Mouse (Mus musculus) hindbrain, embryonic 10.5 days (tissue): ENCODE results near the gene Dnajc5. TPM values are rescaled to one million over a fixed set of nuclear protein-coding genes. Genes with fewer than 3 reads are reported as not detected.
A peak's percentile ranks its signal among the peaks of the same experiment; 100 is the strongest.

Experiments
- DNase-seq: peaks from one replicate; pipeline ENCODE4 v3.0.0-alpha.2; 2017; ENCODE audit warnings: low spot score
- H3K27ac ChIP-seq: fragments of 300-500 bp; sonication (generic); 2 replicates; pipeline ENCODE4 v1.5.1; 2016; ENCODE audit warnings: mild to moderate bottlenecking, moderate library complexity
- H3K27me3 ChIP-seq: fragments of 300-500 bp; sonication (generic); 2 replicates; pipeline ENCODE4 v1.6.1; 2016; ENCODE audit warnings: mild to moderate bottlenecking; ENCODE audit not compliant: poor library complexity, insufficient read depth, severe bottlenecking
- H3K36me3 ChIP-seq: fragments of 300-500 bp; sonication (generic); 2 replicates; pipeline ENCODE4 v1.6.1; 2016; ENCODE audit warnings: mild to moderate bottlenecking, moderate library complexity
- H3K4me1 ChIP-seq: fragments of 300-500 bp; sonication (generic); replicated peaks from 2 replicates; pipeline ENCODE4 v1.6.1; 2016; ENCODE audit warnings: mild to moderate bottlenecking
- H3K4me3 ChIP-seq: fragments of 300-500 bp; sonication (generic); 2 replicates; pipeline ENCODE4 v1.5.1; 2016; ENCODE audit warnings: mild to moderate bottlenecking, moderate library complexity
- H3K9me3 ChIP-seq: fragments of 300-500 bp; sonication (generic); 2 replicates; pipeline ENCODE4 v1.6.1; 2016; ENCODE audit warnings: mild to moderate bottlenecking, moderate library complexity
- WGBS: fragments of 180-500 bp; shearing (Covaris S2); methylation state at CpG from one replicate; pipeline ENCODE4 v1.1.7; 2016; 5-methylcytosine and 5-hydroxymethylcytosine counted together
- polyA plus RNA-seq: library from polyadenylated mRNA; unstranded; fragments of >200 nt; fragmentation: Nextera tagmentation; extraction: Ambion mirVana; gene quantifications from 2 replicates; pipeline ENCODE4 v1.2.1, GENCODE M21; 2016

The Dnajc5 gene
- polyA plus RNA-seq, 1 experiment from 2014 or later: 108 TPM

DNA sequence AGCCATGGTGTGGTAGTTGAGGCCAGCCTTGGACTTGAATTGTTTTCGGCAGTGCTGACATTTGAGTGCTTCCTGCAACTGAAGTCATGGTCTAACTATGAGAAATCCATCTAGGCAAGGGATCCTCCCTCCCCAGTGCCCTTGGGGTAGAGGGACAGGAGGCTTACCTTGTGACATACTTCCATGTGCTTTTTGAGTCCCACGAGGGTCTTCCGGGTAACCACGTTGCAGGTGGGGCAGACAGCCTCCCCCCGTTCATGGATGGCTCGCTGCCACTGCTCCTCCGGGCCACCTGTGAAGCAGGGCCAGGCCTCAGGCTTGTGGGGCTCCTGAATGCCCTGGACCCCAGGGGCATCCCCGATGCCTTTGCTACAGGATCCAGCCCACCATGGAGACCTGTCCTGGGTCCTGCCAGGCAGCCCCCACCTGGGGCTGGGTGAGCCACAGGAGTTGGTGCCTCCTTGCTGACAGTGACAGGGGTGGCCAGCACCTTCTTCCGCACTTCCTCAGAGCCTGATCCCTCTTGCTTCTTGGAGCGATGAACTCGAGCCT, 68.0 kb downstream of the Dnajc5 start:
- no peaks in the 10 kb centered on the region for H3K27me3 ChIP-seq
- H3K36me3 ChIP-seq: peaks cover 75% of the 10 kb centered on the region
- H3K27ac ChIP-seq: no peak overlapping the region
- 92% methylated on average over 11 of the region's 11 CpGs for WGBS
- peaks cover 27% of the 10 kb centered on the region for H3K4me1 ChIP-seq
- no peaks in the 10 kb centered on the region for H3K9me3 ChIP-seq
- no peak overlapping the region for H3K4me3 ChIP-seq
- DNase-seq: no peak

- H3K36me3 ChIP-seq: peaks cover 67% of the 10 kb centered on the region
- peaks cover 29% of the 10 kb centered on the region for H3K4me1 ChIP-seq
- no peak for DNase-seq
- WGBS: 93% methylated on average over 10 of the region's 10 CpGs
- no peak overlapping the region for H3K4me3 ChIP-seq
- no peaks in the 10 kb centered on the region for H3K9me3 ChIP-seq
- H3K27ac ChIP-seq: no peak overlapping the region
- no peaks in the 10 kb centered on the region for H3K27me3 ChIP-seq
Measured at GRCm38 (mm10) chr2:181589011-181589731, 68.9 kb downstream of the Dnajc5 start.

DNA sequence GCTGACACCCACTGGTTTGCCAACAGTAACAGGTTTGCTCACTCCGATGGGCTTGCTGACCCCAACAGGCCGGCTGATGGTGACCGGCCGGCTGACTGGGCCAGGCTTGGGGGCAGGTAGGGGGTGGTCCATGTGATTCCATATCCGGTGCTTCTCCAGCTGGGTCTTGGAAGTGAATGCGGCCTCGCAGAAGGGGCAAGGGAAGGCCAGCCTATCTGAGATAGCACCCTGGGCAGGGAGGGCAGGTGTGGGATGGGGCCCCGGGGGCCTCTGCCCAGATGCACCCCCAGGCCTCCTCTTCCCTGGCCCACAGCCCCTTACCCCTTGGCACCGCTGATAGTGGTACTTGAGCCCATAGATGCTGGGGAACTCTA, 69.4 kb downstream of the Dnajc5 start:
- H3K4me3 ChIP-seq: no peak overlapping the region
- peaks cover 62% of the 10 kb centered on the region for H3K36me3 ChIP-seq
- no peaks in the 10 kb centered on the region for H3K9me3 ChIP-seq
- WGBS: 97% methylated on average over 9 of the region's 9 CpGs
- DNase-seq: no peak
- H3K4me1 ChIP-seq: peaks cover 29% of the 10 kb centered on the region
- H3K27me3 ChIP-seq: no peaks in the 10 kb centered on the region
- H3K27ac ChIP-seq: no peak overlapping the region

DNA sequence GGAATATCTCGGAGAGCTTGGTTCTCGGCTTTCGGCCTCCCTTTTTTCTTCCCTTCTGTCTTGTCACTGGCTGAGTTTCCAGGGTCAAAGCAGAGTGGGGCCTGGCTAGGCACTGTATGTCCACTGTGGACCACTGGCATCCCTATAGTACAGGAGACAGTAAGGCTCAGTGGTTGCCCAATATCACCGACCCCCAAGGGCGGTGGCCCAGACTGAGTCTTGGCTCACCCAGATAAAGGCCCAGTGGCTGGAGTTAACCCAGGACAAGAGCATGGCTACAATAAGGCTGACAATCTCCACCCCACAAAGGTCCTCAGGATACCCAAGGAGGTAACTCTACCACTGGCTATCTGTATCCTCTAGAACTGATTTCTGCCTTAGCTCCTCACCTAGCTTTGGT, 70.2 kb downstream of the Dnajc5 start:
- no peak overlapping the region for H3K4me3 ChIP-seq
- no peak overlapping the region for H3K27ac ChIP-seq
- no peak for DNase-seq
- no peaks in the 10 kb centered on the region for H3K27me3 ChIP-seq
- peaks cover 29% of the 10 kb centered on the region for H3K4me1 ChIP-seq
- peaks cover 58% of the 10 kb centered on the region for H3K36me3 ChIP-seq
- no peaks in the 10 kb centered on the region for H3K9me3 ChIP-seq
- 94% methylated on average over 5 of the region's 5 CpGs for whole genome bisulfite sequencing

DNA sequence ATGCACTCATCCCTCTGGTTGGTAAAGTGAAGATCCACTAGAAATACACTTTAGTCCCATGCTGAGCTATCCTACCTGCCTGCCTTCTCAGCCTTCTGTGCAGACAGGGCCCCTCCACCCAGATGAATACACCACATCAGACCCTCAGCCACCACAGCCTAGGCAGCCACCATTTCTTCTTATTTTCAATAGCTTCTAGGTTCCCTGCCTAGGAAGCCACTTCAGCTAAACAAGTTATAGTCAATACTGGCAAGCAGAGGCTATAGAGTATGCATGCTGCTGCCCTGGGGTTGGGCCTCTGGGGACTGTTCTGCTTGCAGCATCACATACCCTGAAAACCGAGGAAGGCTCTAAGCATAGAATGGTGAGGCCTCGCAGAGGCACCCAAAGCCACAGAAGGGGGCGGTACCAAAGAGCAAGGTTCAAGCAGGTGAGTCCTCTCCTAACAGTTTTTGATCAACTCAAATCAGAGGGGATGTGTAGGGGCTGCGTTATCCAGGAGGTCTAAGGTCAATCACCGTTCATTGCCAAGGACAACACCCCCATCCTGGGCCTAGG, 71.3 kb downstream of the Dnajc5 start, which contains the start of gene Prpf6:
Gene Prpf6 (plus strand): TSS at position 341 of the 558 bp plus-strand sequence.
- H3K4me1 ChIP-seq: peaks cover 29% of the 10 kb centered on the region
- peak within 1 kb of the TSS; percentile 96 for H3K27ac ChIP-seq
- H3K27me3 ChIP-seq: no peaks in the 10 kb centered on the region
- peak within 1 kb of the TSS; percentile 88 for H3K4me3 ChIP-seq
- H3K36me3 ChIP-seq: peaks cover 58% of the 10 kb centered on the region
- DNase-seq: no peak
- no peaks in the 10 kb centered on the region for H3K9me3 ChIP-seq
- 13% methylated on average over 5 of the region's 5 CpGs for WGBS

GRCm38 (mm10) chr2:181592231-181593041, 72.2 kb downstream of the Dnajc5 start, which contains the start of gene Zfp512b:
Gene Zfp512b (minus strand): TSS chr2:181592803.
- WGBS: under 1% methylated on average over 97 of the region's 97 CpGs
- peaks cover 50% of the 10 kb centered on the region for H3K36me3 ChIP-seq
- peak within 1 kb of the TSS; percentile 96 for H3K27ac ChIP-seq
- peak within 1 kb of the TSS; percentile 88 for H3K4me3 ChIP-seq
- DNase-seq: peak; percentile 81
- H3K4me1 ChIP-seq: peaks cover 33% of the 10 kb centered on the region
- H3K9me3 ChIP-seq: no peaks in the 10 kb centered on the region
- no peaks in the 10 kb centered on the region for H3K27me3 ChIP-seq

DNA sequence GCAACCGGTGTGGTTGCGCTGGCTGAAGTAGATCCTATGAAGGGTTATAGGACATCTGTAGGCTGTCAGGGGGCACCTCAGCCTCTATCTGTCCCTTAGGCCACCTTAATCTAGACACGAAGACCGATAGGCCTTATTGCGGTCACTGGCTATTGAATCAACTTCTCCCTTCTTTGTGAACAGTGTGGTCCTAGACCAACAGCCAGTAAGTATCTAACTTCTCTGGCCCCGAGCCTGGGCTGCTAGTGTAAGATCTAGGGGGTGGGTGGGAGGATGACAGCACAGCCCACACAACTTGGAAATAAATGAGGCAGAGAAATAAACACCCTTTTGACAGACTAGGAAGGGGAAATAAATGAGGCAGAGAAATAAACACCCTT, 72.7 kb downstream of the Dnajc5 start:
- H3K27ac ChIP-seq: peak overlapping the region; percentile 96
- WGBS: 11% methylated on average over 6 of the region's 6 CpGs
- no peak for DNase-seq

GRCm38 (mm10) chr2:181593937-181594336, 73.7 kb downstream of the Dnajc5 start:
- Histone ChIP-seq H3K27ac (no peak overlapping the region), H3K4me3 (no peak overlapping the region), H3K36me3 (peaks cover 35% of the 10 kb centered on the region), H3K27me3 (no peaks in the 10 kb centered on the region), H3K4me1 (peaks cover 48% of the 10 kb centered on the region), H3K9me3 (no peaks in the 10 kb centered on the region)
- DNase-seq: no peak

More for the DNA sequence above, 72.7 kb downstream of the Dnajc5 start:
- Histone ChIP-seq H3K4me3 (peak overlapping the region; percentile 88), H3K4me1 (peaks cover 39% of the 10 kb centered on the region), H3K9me3 (no peaks in the 10 kb centered on the region), H3K27me3 (no peaks in the 10 kb centered on the region), H3K36me3 (peaks cover 44% of the 10 kb centered on the region)

DNA sequence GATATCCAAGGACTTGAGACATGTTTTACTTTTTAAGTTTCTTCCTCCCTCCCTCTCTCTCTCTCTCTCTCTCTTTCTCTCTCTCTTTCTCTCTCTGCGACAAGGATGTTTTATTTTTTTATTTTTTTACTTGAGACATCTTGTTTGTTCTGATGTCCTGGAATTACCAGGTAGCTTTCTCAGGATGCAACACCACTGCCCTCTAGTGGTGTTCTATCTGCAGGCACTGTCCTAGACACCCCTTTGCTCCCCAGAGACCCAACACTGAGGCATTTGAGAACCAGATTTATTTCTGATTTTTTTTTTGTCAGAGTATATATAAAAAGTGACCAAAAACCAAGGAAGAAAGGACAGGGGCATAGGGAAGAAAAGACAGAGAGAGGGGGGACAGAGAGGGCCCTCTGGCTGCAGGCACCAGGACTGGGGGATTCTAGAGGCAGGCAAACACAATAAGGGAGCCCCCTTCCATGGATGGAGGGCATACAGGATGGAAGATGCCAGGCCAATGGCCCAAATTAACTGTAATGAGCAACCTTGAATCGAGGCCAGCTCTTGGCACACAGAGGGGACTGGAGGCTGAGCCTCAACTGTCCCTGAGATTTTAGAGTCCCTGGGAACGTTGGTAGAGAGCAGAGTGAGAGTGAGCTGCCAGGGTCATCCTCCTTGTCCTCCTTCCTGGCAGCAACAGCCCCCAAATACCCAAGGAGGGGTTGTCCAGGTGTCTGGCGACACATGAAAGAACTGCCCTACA, 74.8 kb downstream of the Dnajc5 start:
- no peak for DNase-seq
- Histone ChIP-seq H3K9me3 (no peaks in the 10 kb centered on the region), H3K27ac (no peak overlapping the region), H3K36me3 (peaks cover 23% of the 10 kb centered on the region), H3K4me3 (no peak overlapping the region), H3K27me3 (peaks cover 5% of the 10 kb centered on the region; the same call in 1 of the 2 replicates), H3K4me1 (peaks cover 57% of the 10 kb centered on the region)
- WGBS: 80% methylated on average over 4 of the region's 4 CpGs

DNA sequence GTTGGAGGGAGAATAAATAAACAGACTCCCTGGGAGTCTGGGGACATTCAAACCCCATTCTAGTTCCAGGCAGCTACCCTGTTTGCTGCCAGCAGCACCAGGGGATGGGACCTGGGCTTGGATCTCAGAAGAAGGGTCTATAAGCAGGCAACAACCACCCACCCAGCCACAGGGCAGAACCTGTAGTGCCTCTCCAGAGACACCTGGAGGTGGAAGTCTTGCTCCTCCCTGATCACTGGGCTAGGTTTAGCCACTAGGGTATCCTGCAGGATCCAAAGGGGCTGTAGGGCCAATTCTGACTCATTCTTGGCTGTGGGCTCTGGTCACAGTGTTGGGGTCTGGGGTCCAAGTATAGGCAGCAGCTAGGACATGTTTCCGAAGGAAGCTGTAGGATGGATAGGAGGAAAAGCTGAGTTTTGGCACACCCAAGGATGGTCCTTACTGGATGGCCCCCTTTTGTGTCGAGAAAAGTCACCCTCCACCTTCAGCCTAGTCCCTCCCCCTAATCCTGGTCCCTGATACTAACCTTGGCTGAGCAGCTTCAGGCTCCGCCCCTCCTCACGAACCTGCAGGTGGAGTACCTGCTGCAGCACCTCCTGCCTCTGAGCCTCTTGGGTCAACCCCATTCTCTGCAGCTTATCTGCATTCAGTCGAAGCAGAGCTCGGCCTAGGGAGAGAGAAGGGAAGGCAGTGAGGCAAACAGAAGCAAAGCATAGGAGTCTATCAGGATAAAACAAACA, 76.1 kb downstream of the Dnajc5 start:
- DNase-seq: no peak
- Histone ChIP-seq H3K36me3 (peaks cover 15% of the 10 kb centered on the region), H3K27me3 (peaks cover 6% of the 10 kb centered on the region; the same call in 1 of the 2 replicates), H3K4me1 (peaks cover 55% of the 10 kb centered on the region), H3K27ac (no peak overlapping the region), H3K9me3 (no peaks in the 10 kb centered on the region), H3K4me3 (no peak overlapping the region)
- WGBS: 52% methylated on average over 6 of the region's 6 CpGs

GRCm38 (mm10) chr2:181597378-181598061, 77.2 kb downstream of the Dnajc5 start:
- WGBS: 75% methylated on average over 7 of the region's 7 CpGs
- Histone ChIP-seq H3K36me3 (peaks cover 15% of the 10 kb centered on the region), H3K4me3 (peak overlapping the region; percentile 86; the same call in 1 of the 2 replicates), H3K9me3 (no peaks in the 10 kb centered on the region), H3K27ac (no peak overlapping the region), H3K4me1 (peaks cover 54% of the 10 kb centered on the region), H3K27me3 (peaks cover 6% of the 10 kb centered on the region; the same call in 1 of the 2 replicates)
- no peak for DNase-seq
